Mouse (Mus musculus): ENCODE results near the gene Tulp1. TPM values are rescaled to one million over a fixed set of nuclear protein-coding genes. Genes with fewer than 3 reads are reported as not detected.
A peak's percentile ranks its signal among the peaks of the same experiment; 100 is the strongest.
"Not testable (repeated sequence)": the region's sequence is repeated elsewhere in the genome, so short reads cannot be mapped to it uniquely, and the experiment has no call there.

The Tulp1 gene
- polyA plus RNA-seq (2014; fragmentation: Nextera tagmentation; extraction: Ambion mirVana), result 1.4 and 1.5 TPM in 2 replicates

GRCm38 (mm10) chr17:28365122-28365521, at the start of gene Tulp1:
Tulp1 (minus strand) TSS chr17:28365222.
- Histone ChIP-seq H3K36me3 (ENCODE audit: control insufficient read depth, insufficient read depth, low read length) (no peaks in the 10 kb centered on the region), H3K27ac (replicated peaks; ENCODE audit: low read depth, low read length) (no peak within 1 kb of the TSS), H3K4me2 (ENCODE audit: low read length) (peak within 1 kb of the TSS; percentile 33), H3K4me1 (ENCODE audit: control insufficient read depth, insufficient read depth, low read length) (0 out of 2 replicates have a peak, but pooled peaks cover 15% of the 10 kb centered on the region), H3K9me3 (ENCODE audit: control insufficient read depth, low read length) (no peaks in the 10 kb centered on the region), H3K4me3 (replicated peaks; ENCODE audit: low read depth, low read length) (0 out of 2 replicates have a peak within 1 kb of the TSS, but pooled peaks have one; percentile 7), H3K9ac (replicated peaks; ENCODE audit: low read length) (0 out of 2 replicates have a peak within 1 kb of the TSS, but pooled peaks have one; percentile 16), H3K27me3 (ENCODE audit: control insufficient read depth, insufficient read depth, low read length) (peaks cover 38% of the 10 kb centered on the region)
- ATAC-seq (ENCODE audit: low FRiP score, low TSS enrichment) (no peak), DNase-seq (no peak)
- 22% methylated on average over 8 of the region's 8 CpGs for WGBS

- H3K27me3 ChIP-seq (ENCODE audit: control insufficient read depth, insufficient read depth, low read length), result no peaks in the 10 kb centered on the region
- ATAC-seq (ENCODE audit: low FRiP score, low TSS enrichment) (no peak), DNase-seq (no peak)
- no peak overlapping the region for H3K4me2 ChIP-seq (ENCODE audit: low read length)
- H3K9me3 ChIP-seq (ENCODE audit: control insufficient read depth, low read length), result no peaks in the 10 kb centered on the region
- H3K4me3 ChIP-seq (replicated peaks; ENCODE audit: low read depth, low read length), result no peak overlapping the region
- 87% methylated on average over 10 of the region's 10 CpGs for WGBS
- no peak overlapping the region for H3K9ac ChIP-seq (replicated peaks; ENCODE audit: low read length)
- no peaks in the 10 kb centered on the region for H3K4me1 ChIP-seq (ENCODE audit: control insufficient read depth, insufficient read depth, low read length)
- H3K36me3 ChIP-seq (ENCODE audit: control insufficient read depth, insufficient read depth, low read length), result peaks cover 31% of the 10 kb centered on the region
- H3K27ac ChIP-seq (replicated peaks; ENCODE audit: low read depth, low read length), result no peak overlapping the region
Measured at GRCm38 (mm10) chr17:28411381-28411960, 46.4 kb upstream of the Tulp1 start.

- Histone ChIP-seq H3K36me3 (ENCODE audit: control insufficient read depth, insufficient read depth, low read length) (peaks cover 35% of the 10 kb centered on the region), H3K27me3 (ENCODE audit: control insufficient read depth, insufficient read depth, low read length) (no peaks in the 10 kb centered on the region), H3K27ac (replicated peaks; ENCODE audit: low read depth, low read length) (no peak overlapping the region), H3K4me3 (replicated peaks; ENCODE audit: low read depth, low read length) (no peak overlapping the region), H3K4me2 (ENCODE audit: low read length) (no peak overlapping the region), H3K9me3 (ENCODE audit: control insufficient read depth, low read length) (no peaks in the 10 kb centered on the region), H3K9ac (replicated peaks; ENCODE audit: low read length) (no peak overlapping the region), H3K4me1 (ENCODE audit: control insufficient read depth, insufficient read depth, low read length) (no peaks in the 10 kb centered on the region)
- WGBS, result 90% methylated on average over 4 of the region's 4 CpGs
- ATAC-seq (ENCODE audit: low FRiP score, low TSS enrichment) (no peak), DNase-seq (no peak)
Measured at GRCm38 (mm10) chr17:28410731-28411130, 45.7 kb upstream of the Tulp1 start.

GRCm38 (mm10) chr17:28408251-28408918, 43.4 kb upstream of the Tulp1 start:
- ATAC-seq (ENCODE audit: low FRiP score, low TSS enrichment), result no peak
- H3K27me3 ChIP-seq (ENCODE audit: control insufficient read depth, insufficient read depth, low read length), result no peaks in the 10 kb centered on the region
- no peaks in the 10 kb centered on the region for H3K4me1 ChIP-seq (ENCODE audit: control insufficient read depth, insufficient read depth, low read length)
- 84% methylated on average over 5 of the region's 5 CpGs for WGBS
- peaks cover 28% of the 10 kb centered on the region for H3K36me3 ChIP-seq (ENCODE audit: control insufficient read depth, insufficient read depth, low read length)
- DNase-seq, result no peak
- no peak overlapping the region for H3K9ac ChIP-seq (replicated peaks; ENCODE audit: low read length)
- H3K4me2 ChIP-seq (ENCODE audit: low read length), result no peak overlapping the region
- no peak overlapping the region for H3K4me3 ChIP-seq (replicated peaks; ENCODE audit: low read depth, low read length)
- H3K9me3 ChIP-seq (ENCODE audit: control insufficient read depth, low read length), result no peaks in the 10 kb centered on the region
- H3K27ac ChIP-seq (replicated peaks; ENCODE audit: low read depth, low read length), result no peak overlapping the region

- no peak overlapping the region for H3K9ac ChIP-seq (replicated peaks; ENCODE audit: low read length)
- no peak overlapping the region for H3K27ac ChIP-seq (replicated peaks; ENCODE audit: low read depth, low read length)
- no peak overlapping the region for H3K4me2 ChIP-seq (ENCODE audit: low read length)
- DNase-seq, result peak; percentile 90
- ATAC-seq (ENCODE audit: low FRiP score, low TSS enrichment), result no peak
- H3K4me3 ChIP-seq (replicated peaks; ENCODE audit: low read depth, low read length), result no peak overlapping the region
- no peaks in the 10 kb centered on the region for H3K4me1 ChIP-seq (ENCODE audit: control insufficient read depth, insufficient read depth, low read length)
- no peaks in the 10 kb centered on the region for H3K9me3 ChIP-seq (ENCODE audit: control insufficient read depth, low read length)
- H3K27me3 ChIP-seq (ENCODE audit: control insufficient read depth, insufficient read depth, low read length), result no peaks in the 10 kb centered on the region
- 45% methylated on average over 15 of the region's 15 CpGs for WGBS
- peaks cover 26% of the 10 kb centered on the region for H3K36me3 ChIP-seq (ENCODE audit: control insufficient read depth, insufficient read depth, low read length)
Measured at GRCm38 (mm10) chr17:28407418-28408250, 42.6 kb upstream of the Tulp1 start.

- Histone ChIP-seq H3K9ac (replicated peaks; ENCODE audit: low read length) (no peak overlapping the region), H3K27me3 (ENCODE audit: control insufficient read depth, insufficient read depth, low read length) (no peaks in the 10 kb centered on the region), H3K36me3 (ENCODE audit: control insufficient read depth, insufficient read depth, low read length) (peaks cover 26% of the 10 kb centered on the region), H3K4me2 (ENCODE audit: low read length) (no peak overlapping the region), H3K4me3 (replicated peaks; ENCODE audit: low read depth, low read length) (no peak overlapping the region), H3K4me1 (ENCODE audit: control insufficient read depth, insufficient read depth, low read length) (no peaks in the 10 kb centered on the region), H3K9me3 (ENCODE audit: control insufficient read depth, low read length) (no peaks in the 10 kb centered on the region), H3K27ac (replicated peaks; ENCODE audit: low read depth, low read length) (no peak overlapping the region)
- WGBS, result 86% methylated on average over 7 of the region's 7 CpGs
- DNase-seq, result no peak
- no peak for ATAC-seq (ENCODE audit: low FRiP score, low TSS enrichment)
Measured at GRCm38 (mm10) chr17:28406471-28406870, 41.4 kb upstream of the Tulp1 start.

- DNase-seq; H3K9ac ChIP-seq (replicated peaks; ENCODE audit: low read length); H3K4me3 ChIP-seq (replicated peaks; ENCODE audit: low read depth, low read length); H3K4me2 ChIP-seq (ENCODE audit: low read length); H3K27ac ChIP-seq (replicated peaks; ENCODE audit: low read depth, low read length); ATAC-seq (ENCODE audit: low FRiP score, low TSS enrichment); H3K27me3 ChIP-seq (ENCODE audit: control insufficient read depth, insufficient read depth, low read length); H3K4me1 ChIP-seq (ENCODE audit: control insufficient read depth, insufficient read depth, low read length); H3K9me3 ChIP-seq (ENCODE audit: control insufficient read depth, low read length): not testable (repeated sequence)
- H3K36me3 ChIP-seq (ENCODE audit: control insufficient read depth, insufficient read depth, low read length), result peaks cover 25% of the 10 kb centered on the region; the same call in 1 of the 2 replicates
- 100% methylated on average over 2 of the region's 2 CpGs for WGBS
Measured at GRCm38 (mm10) chr17:28404745-28405144, 39.7 kb upstream of the Tulp1 start.

DNA sequence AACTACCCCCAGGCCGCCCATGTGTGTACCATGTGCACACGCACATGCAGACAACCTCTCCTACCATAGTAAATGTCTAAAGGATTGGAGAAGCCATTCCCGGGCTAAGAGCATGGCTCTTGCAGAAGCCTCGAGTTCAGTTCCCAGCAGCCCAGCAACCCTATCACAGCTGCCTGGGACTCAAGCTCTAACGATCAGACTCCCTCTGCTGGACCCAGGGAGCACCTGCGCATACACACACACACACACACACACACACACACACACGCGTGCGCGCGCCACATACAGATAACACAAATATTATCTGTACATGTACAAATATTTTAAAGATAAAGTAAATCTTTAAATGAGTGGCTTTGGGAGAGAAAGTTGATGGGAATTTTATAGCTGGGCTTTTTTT, 39.3 kb upstream of the Tulp1 start:
- WGBS, result 99% methylated on average over 11 of the region's 11 CpGs
- no peak overlapping the region for H3K4me3 ChIP-seq (replicated peaks; ENCODE audit: low read depth, low read length)

More for the DNA sequence above, 39.3 kb upstream of the Tulp1 start:
- DNase-seq (no peak), ATAC-seq (ENCODE audit: low FRiP score, low TSS enrichment) (no peak)
- Histone ChIP-seq H3K9me3 (ENCODE audit: control insufficient read depth, low read length) (no peaks in the 10 kb centered on the region), H3K27ac (replicated peaks; ENCODE audit: low read depth, low read length) (no peak overlapping the region), H3K36me3 (ENCODE audit: control insufficient read depth, insufficient read depth, low read length) (peaks cover 30% of the 10 kb centered on the region; the same call in 1 of the 2 replicates), H3K9ac (replicated peaks; ENCODE audit: low read length) (no peak overlapping the region), H3K4me1 (ENCODE audit: control insufficient read depth, insufficient read depth, low read length) (no peaks in the 10 kb centered on the region), H3K27me3 (ENCODE audit: control insufficient read depth, insufficient read depth, low read length) (no peaks in the 10 kb centered on the region), H3K4me2 (ENCODE audit: low read length) (no peak overlapping the region)
